Mouse (Mus musculus) ES-CJ7 (cell line): ENCODE measurements around the gene Gjc2.

Experiments used
- DNase-seq: peaks from one replicate; pipeline ENCODE4 v3.0.0; 2011; ENCODE audit warnings: low read depth, low spot score

The Gjc2 gene

GRCm38 (mm10) chr11:59208153-59208831 is 25.3 kb upstream of the Gjc2 start, which contains the start of gene 2310033P09Rik:
2310033P09Rik (plus strand) TSS chr11:59208321.
- DNase-seq: peak; percentile 96

- DNase-seq: peak; percentile 89
These were observed 19.3 kb upstream of the Gjc2 start, which contains the start of gene Mrpl55 for GRCm38 (mm10) chr11:59202081-59202995. Mrpl55 (plus strand) TSS chr11:59202486.

GRCm38 (mm10) chr11:59201216-59202002 is 18.4 kb upstream of the Gjc2 start:
- no peak for DNase-seq

GRCm38 (mm10) chr11:59196230-59196629 is 13.2 kb upstream of the Gjc2 start:
- DNase-seq: no peak

GRCm38 (mm10) chr11:59192059-59192386 is 9.0 kb upstream of the Gjc2 start, which contains the start of gene Guk1:
Guk1 (minus strand) TSS chr11:59192212.
- DNase-seq: no peak

- DNase-seq: peak; percentile 93
These were observed 8.4 kb upstream of the Gjc2 start for GRCm38 (mm10) chr11:59191231-59192058.

GRCm38 (mm10) chr11:59187706-59188105 is 4.7 kb upstream of the Gjc2 start:
- no peak for DNase-seq

GRCm38 (mm10) chr11:59185490-59185889 is 2.5 kb upstream of the Gjc2 start:
- no peak for DNase-seq

GRCm38 (mm10) chr11:59183821-59184220 is 808 bp upstream of the Gjc2 start:
- peak; percentile 48 for DNase-seq

- no peak for DNase-seq
These were observed 6.1 kb downstream of the Gjc2 start for GRCm38 (mm10) chr11:59176921-59177320.

- DNase-seq: no peak
These were observed 6.5 kb downstream of the Gjc2 start for GRCm38 (mm10) chr11:59176475-59176874.

- no peak for DNase-seq
These were observed 8.7 kb downstream of the Gjc2 start for GRCm38 (mm10) chr11:59174189-59174838.

GRCm38 (mm10) chr11:59170549-59170948 is 12.5 kb downstream of the Gjc2 start:
- DNase-seq: no peak

GRCm38 (mm10) chr11:59169807-59170206 is 13.2 kb downstream of the Gjc2 start:
- DNase-seq: no peak

- no peak for DNase-seq
These were observed 17.3 kb downstream of the Gjc2 start for GRCm38 (mm10) chr11:59165616-59166241.

- no peak for DNase-seq
These were observed 18.6 kb downstream of the Gjc2 start for GRCm38 (mm10) chr11:59164384-59164783.

GRCm38 (mm10) chr11:59163255-59164236 is 19.5 kb downstream of the Gjc2 start, which contains the start of gene Iba57:
Iba57 (minus strand) TSS chr11:59163739.
- peak; percentile 100 for DNase-seq

GRCm38 (mm10) chr11:59162443-59163254 is 20.4 kb downstream of the Gjc2 start:
- DNase-seq: no peak
